Mouse (Mus musculus): ENCODE data around the gene D430041D05Rik.

GRCm38 (mm10) chr2:104267049-104267448 is 143.8 kb downstream of the D430041D05Rik start:
- TF ChIP-seq EP300 (optimal IDR thresholded peaks at IDR 0.05) (no peak), CTCF (IDR thresholded peaks at IDR 0.05; ENCODE audit: low read depth) (no peak)
